Mouse (Mus musculus): ENCODE measurements around the gene Mgst2.

DNA sequence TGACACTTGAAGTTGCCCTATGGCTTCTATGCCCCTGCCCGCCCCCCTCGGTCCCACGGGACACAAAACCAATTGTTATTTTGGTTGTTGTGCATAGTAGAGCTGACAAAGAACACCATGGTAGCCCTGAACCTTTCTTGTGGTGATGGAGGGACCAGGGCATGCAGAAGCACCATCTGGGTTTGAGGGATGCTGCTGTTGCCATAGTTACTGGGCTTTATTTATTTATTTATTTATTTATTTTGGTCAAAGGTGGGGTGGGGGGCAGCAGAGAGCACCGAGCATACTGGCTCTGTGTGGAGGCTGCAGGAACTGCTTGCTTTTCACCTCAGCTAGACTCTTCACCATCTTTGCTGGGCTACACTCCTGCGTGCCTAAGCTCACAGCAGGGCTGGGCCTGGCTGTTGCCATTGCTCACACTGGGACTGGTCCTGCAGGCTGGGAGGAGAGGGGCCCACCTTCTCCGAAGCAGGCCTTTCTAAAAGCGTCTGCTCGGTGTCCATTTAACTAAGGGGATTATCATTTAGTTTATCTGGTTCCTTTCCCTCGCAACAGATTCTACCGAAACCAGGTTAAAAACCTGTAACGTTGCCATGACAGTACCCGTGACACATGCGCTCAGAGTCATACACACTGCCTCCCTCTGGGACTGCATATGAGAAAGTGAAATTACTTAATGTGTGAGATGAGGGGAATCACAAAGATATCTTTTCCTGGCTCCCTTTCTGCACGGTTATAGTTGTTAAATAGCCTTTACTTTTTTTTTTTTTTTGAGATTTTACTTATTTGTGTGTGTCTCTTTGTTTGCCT is 69.2 kb downstream of the Mgst2 start:
- TF ChIP-seq CTCF (IDR thresholded peaks at IDR 0.05; ENCODE audit: extremely low read depth, insufficient read depth, insufficient read length, insufficient replicate concordance) = no peak
- TF ChIP-seq POLR2A (IDR thresholded peaks at IDR 0.05; ENCODE audit: low read depth, low read length) = no peak

All from spleen, adult 2 months (tissue).